Mouse (Mus musculus) CH12.LX (cell line): Measurements from ENCODE around the gene Zfp90. TPM values are rescaled to one million over a fixed set of nuclear protein-coding genes. Genes with fewer than 3 reads are reported as not detected.
"Not testable (repeated sequence)": the region's sequence is repeated elsewhere in the genome, so short reads cannot be mapped to it uniquely, and the experiment has no call there.

Experiments used
- DNase-seq: peaks from one replicate; pipeline ENCODE4 v3.0.0-alpha.2; 2013; ENCODE audit errors: extremely low read depth
- H3K27ac ChIP-seq: 2 replicates; pipeline ENCODE4 v1.5.1; 2012; ENCODE audit warnings: low read depth, mild to moderate bottlenecking, control low read depth, moderate library complexity; ENCODE audit not compliant: insufficient read depth
- H3K27me3 ChIP-seq: replicated peaks from 2 replicates; pipeline ENCODE3; 2012; ENCODE audit warnings: inconsistent platforms
- H3K36me3 ChIP-seq, 2 experiments: replicated peaks in 1 of 2; 2 replicates each; pipeline versions ENCODE3 to v1.6.1; 2012; ENCODE audit warnings: inconsistent platforms in 1 of 2, low read length in 1 of 2, mild to moderate bottlenecking in 1 of 2, mixed read lengths in 1 of 2, moderate library complexity in 1 of 2; ENCODE audit not compliant: control insufficient read depth in 1 of 2, insufficient read depth in 1 of 2
- H3K4me1 ChIP-seq, 2 experiments: 2 replicates each; pipeline ENCODE4 v1.6.1; 2012; ENCODE audit warnings: inconsistent platforms in 1 of 2, moderate library complexity in 1 of 2; ENCODE audit not compliant: insufficient read depth in 2 of 2, control insufficient read depth in 1 of 2
- H3K4me2 ChIP-seq: 2 replicates; pipeline ENCODE4 v1.6.1; 2012; ENCODE audit warnings: low read depth, mild to moderate bottlenecking, control low read depth; ENCODE audit not compliant: poor library complexity, insufficient read depth, severe bottlenecking
- H3K4me3 ChIP-seq, 3 experiments: fragments of 150-350 bp in 1 of 3; sonication (generic) in 1 of 3; replicated peaks in 1 of 3; 2 replicates each; pipeline versions ENCODE3 to v1.5.1; 2011 to 2012; ENCODE audit warnings: low read depth in 2 of 3, low read length in 2 of 3, mild to moderate bottlenecking in 2 of 3, moderate library complexity in 2 of 3, control low read depth in 1 of 3, improper control_type of control experiment in 1 of 3, inconsistent platforms in 1 of 3, mixed read lengths in 1 of 3; ENCODE audit not compliant: poor library complexity in 1 of 3
- H3K79me2 ChIP-seq: replicated peaks from 2 replicates; pipeline ENCODE4 v1.6.1; 2012; ENCODE audit warnings: mild to moderate bottlenecking, moderate library complexity; ENCODE audit not compliant: control insufficient read depth, poor library complexity, insufficient read depth, severe bottlenecking; ENCODE audit errors: extremely low read depth
- H3K9ac ChIP-seq: 2 replicates; pipeline ENCODE4 v1.6.1; 2012; ENCODE audit warnings: low read depth, mild to moderate bottlenecking, control low read depth, moderate library complexity; ENCODE audit not compliant: insufficient read depth
- H3K9me3 ChIP-seq: replicated peaks from 2 replicates; pipeline ENCODE3; 2012; ENCODE audit warnings: low read length, inconsistent platforms, mixed read lengths
- CHD1 ChIP-seq: IDR thresholded peaks from 2 replicates; pipeline ENCODE4 v1.6.1; 2012; ENCODE audit warnings: low read depth, low read length, improper control_type of control experiment, inconsistent platforms
- CHD2 ChIP-seq: IDR thresholded peaks from 2 replicates; pipeline ENCODE4 v1.6.1; 2011; ENCODE audit warnings: low read length, improper control_type of control experiment
- CTCF ChIP-seq, 2 experiments: IDR thresholded peaks in 1 of 2; conservative IDR thresholded peaks in 1 of 2; 2 replicates each; pipeline ENCODE4 v1.5.1; 2011 to 2012; ENCODE audit warnings: low read depth in 2 of 2, low read length in 2 of 2, improper control_type of control experiment in 1 of 2, inconsistent platforms in 1 of 2, mild to moderate bottlenecking in 1 of 2, moderate library complexity in 1 of 2
- ELF1 ChIP-seq: IDR thresholded peaks from 2 replicates; pipeline ENCODE4 v1.6.1; 2014; ENCODE audit warnings: low read depth, mild to moderate bottlenecking, inconsistent platforms, low read length, improper control_type of control experiment
- EP300 ChIP-seq: IDR thresholded peaks from 2 replicates; pipeline ENCODE4 v1.6.1; 2011; ENCODE audit warnings: low read length, improper control_type of control experiment
- GABPA ChIP-seq: IDR thresholded peaks from 2 replicates; pipeline ENCODE4 v1.6.1; 2012; ENCODE audit warnings: low read depth, low read length, improper control_type of control experiment, inconsistent platforms; ENCODE audit not compliant: insufficient replicate concordance
- HCFC1 ChIP-seq: IDR thresholded peaks from 2 replicates; pipeline ENCODE4 v1.6.1; 2012; ENCODE audit warnings: low read depth, mild to moderate bottlenecking, inconsistent platforms, low read length, improper control_type of control experiment
- MAFK ChIP-seq: IDR thresholded peaks from 2 replicates; pipeline ENCODE4 v1.6.1; 2011; ENCODE audit warnings: low read length, improper control_type of control experiment; ENCODE audit not compliant: insufficient replicate concordance
- MXI1 ChIP-seq: IDR thresholded peaks from 2 replicates; pipeline ENCODE4 v1.6.1; 2011; ENCODE audit warnings: mild to moderate bottlenecking, low read depth, low read length, improper control_type of control experiment
- MYC ChIP-seq: IDR thresholded peaks from 2 replicates; pipeline ENCODE4 v1.6.1; 2011; ENCODE audit warnings: low read depth, mild to moderate bottlenecking, improper control_type of control experiment, low read length
- NRF1 ChIP-seq: IDR thresholded peaks from 2 replicates; pipeline ENCODE4 v1.6.1; 2014; ENCODE audit warnings: low read depth, mild to moderate bottlenecking, inconsistent platforms, low read length, improper control_type of control experiment, moderate library complexity
- POLR2A ChIP-seq: IDR thresholded peaks from 2 replicates; pipeline ENCODE4 v1.6.1; 2011; ENCODE audit warnings: low read depth, mild to moderate bottlenecking, improper control_type of control experiment, low read length
- RCOR1 ChIP-seq: conservative IDR thresholded peaks from 2 replicates; pipeline ENCODE4 v1.6.1; 2012; ENCODE audit warnings: low read depth, mild to moderate bottlenecking, inconsistent platforms, low read length, improper control_type of control experiment
- SIN3A ChIP-seq: IDR thresholded peaks from 2 replicates; pipeline ENCODE4 v1.6.1; 2012; ENCODE audit warnings: low read length, improper control_type of control experiment, inconsistent platforms
- TBP ChIP-seq: conservative IDR thresholded peaks from 2 replicates; pipeline ENCODE4 v1.6.1; 2011; ENCODE audit warnings: low read depth, low read length, improper control_type of control experiment
- USF1 ChIP-seq: IDR thresholded peaks from 2 replicates; pipeline ENCODE4 v1.6.1; 2014; ENCODE audit warnings: low read depth, mild to moderate bottlenecking, inconsistent platforms, low read length, improper control_type of control experiment
- ZC3H11A ChIP-seq: IDR thresholded peaks from 2 replicates; pipeline ENCODE4 v1.6.1; 2012; ENCODE audit warnings: low read depth, mild to moderate bottlenecking, inconsistent platforms, low read length, improper control_type of control experiment
- ZKSCAN1 ChIP-seq: IDR thresholded peaks from 2 replicates; pipeline ENCODE4 v1.6.1; 2012; ENCODE audit warnings: low read depth, inconsistent platforms, low read length, improper control_type of control experiment, borderline replicate concordance
- dilution Hi-C: fragments of 300-500 bp; cut with MboI; formaldehyde crosslinking; loops from 2 replicates; pipeline ENCODE4 v1.14.3; 2020; ENCODE audit warnings: low sequenced_read_pairs; ENCODE audit not compliant: extremely low pct_unique_long_range_greater_than_20kb, extremely low pct_ligation_motif_present
- in situ Hi-C: fragments of 300-500 bp; cut with MboI; formaldehyde crosslinking; loops from 3 replicates; pipeline ENCODE4 v1.14.3; 2019; ENCODE audit warnings: low sequenced_read_pairs, low pct_ligation_motif_present, low pct_unique_long_range_greater_than_20kb, mixed read lengths
- polyA plus RNA-seq: library from polyadenylated mRNA; unstranded; fragments of >175 nt; gene quantifications from 2 replicates; pipeline ENCODE4 v1.2.1, GENCODE M21; 2012; ENCODE audit warnings: low read depth; ENCODE audit not compliant: insufficient read length
- total RNA-seq, 2 experiments: library from RNA; depleted of rRNA; stranded (reverse); fragments of 300-350 nt in 1 of 2; fragments of >200 nt in 1 of 2; gene quantifications; 2 replicates each; pipeline ENCODE4 v1.2.3; 2012 to 2014

Gene Zfp90
- total and polyA plus RNA-seq, 3 experiments, result 1.8 to 3.5 (median 3.0) TPM

- Histone ChIP-seq H3K9ac (no peak overlapping the region), H3K27me3 (peaks cover 10% of the 10 kb centered on the region), H3K4me1 (peaks cover 0 to 4% of the 10 kb centered on the region in 2 experiments; a peak in 2 of 4 replicates), H3K27ac (no peak overlapping the region), H3K36me3 (peaks cover 0 to under 1% of the 10 kb centered on the region in 2 experiments), H3K9me3 (peaks cover 7% of the 10 kb centered on the region), H3K79me2 (no peaks in the 10 kb centered on the region)
- no peak for DNase-seq
- in situ Hi-C loops, result no loop called here
- TF ChIP-seq CHD1 (no peak), RCOR1 (no peak), TBP (no peak), SIN3A (no peak), GABPA (no peak), NRF1 (no peak), ZC3H11A (no peak), MAFK (no peak), CHD2 (no peak), MYC (no peak), CTCF (conservative IDR thresholded peaks at IDR 0.05 in 1 of 2, IDR thresholded peaks at IDR 0.05 in 1 of 2; ENCODE audit: low read depth in 2 of 2, low read length in 2 of 2) (no peak), POLR2A (no peak), HCFC1 (no peak), ELF1 (no peak), USF1 (no peak), ZKSCAN1 (no peak), EP300 (no peak), MXI1 (no peak)
- TF ChIP-seq, all 38 proteins: peak for 0
- Histone ChIP-seq H3K4me3 (no peak overlapping the region), H3K4me2 (no peak overlapping the region)
- dilution Hi-C loops, result no loop called here
Measured at GRCm38 (mm10) chr8:106431088-106431487, 16.0 kb downstream of the Zfp90 start.

GRCm38 (mm10) chr8:106431952-106432351 lies 16.8 kb downstream of the Zfp90 start:
- dilution Hi-C loops, H3K27ac ChIP-seq, H3K9ac ChIP-seq, H3K9me3 ChIP-seq, H3K4me3 ChIP-seq, DNase-seq, H3K4me2 ChIP-seq, H3K4me1 ChIP-seq, H3K36me3 ChIP-seq, H3K79me2 ChIP-seq, in situ Hi-C loops: not testable (repeated sequence)
- H3K27me3 ChIP-seq, result peaks cover 10% of the 10 kb centered on the region
- TF ChIP-seq CTCF (conservative IDR thresholded peaks at IDR 0.05 in 1 of 2, IDR thresholded peaks at IDR 0.05 in 1 of 2; ENCODE audit: low read depth in 2 of 2, low read length in 2 of 2), result peak in 1 of 2 experiments; percentile 21; a peak in 1 of 4 replicates
